Mouse (Mus musculus): Measurements from ENCODE around the gene Cyp4f37.

Gene Cyp4f37

DNA sequence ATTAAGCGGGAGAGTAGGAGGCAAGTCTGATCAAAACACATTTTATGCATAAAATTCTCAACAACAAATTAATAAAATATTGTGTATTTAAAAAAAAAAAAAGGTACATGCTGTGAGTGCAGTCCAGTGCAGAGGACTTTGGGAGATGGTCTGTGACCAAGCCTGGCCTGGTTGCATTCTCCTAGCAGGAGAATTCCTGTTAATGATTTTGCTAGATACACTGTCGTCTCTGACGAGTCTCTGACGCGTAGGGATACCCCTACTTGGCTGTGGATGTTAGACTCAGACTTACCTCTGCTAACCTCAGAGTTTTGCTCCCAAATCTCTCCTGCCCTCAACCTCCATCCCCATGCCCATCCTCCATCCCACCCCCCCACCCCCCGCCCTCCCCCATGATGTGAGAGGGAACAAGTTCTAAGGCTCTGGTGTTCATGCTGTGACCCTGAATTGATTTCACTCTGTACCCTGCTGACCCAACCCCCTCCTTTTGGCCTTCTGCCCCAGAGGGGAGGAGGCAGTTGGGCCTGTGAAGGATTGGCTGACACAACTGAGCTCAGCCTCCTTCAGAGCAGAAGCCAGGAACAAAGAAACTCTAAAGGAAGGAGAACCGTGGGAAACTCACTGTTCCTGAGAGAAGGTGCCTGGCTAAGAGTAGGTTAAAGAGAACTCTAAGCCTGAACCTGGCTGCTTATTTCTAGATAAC lies 64.1 kb downstream of the Cyp4f37 start, which contains the start of gene Cyp4f15:
Gene Cyp4f15 (plus strand): TSS at position 580 of the 703 bp plus-strand sequence.
- DNase-seq (ENCODE audit: low spot score in 2 of 2): no peak

All from heart, adult 9 months (tissue).